Mouse (Mus musculus): ENCODE measurements around the gene Vax1.

The Vax1 gene

GRCm38 (mm10) chr19:59169936-59170765, at the start of gene Vax1:
Gene Vax1, minus strand, starts transcription at chr19:59170056.
- DNase-seq (ENCODE audit: low spot score), result no peak

DNA sequence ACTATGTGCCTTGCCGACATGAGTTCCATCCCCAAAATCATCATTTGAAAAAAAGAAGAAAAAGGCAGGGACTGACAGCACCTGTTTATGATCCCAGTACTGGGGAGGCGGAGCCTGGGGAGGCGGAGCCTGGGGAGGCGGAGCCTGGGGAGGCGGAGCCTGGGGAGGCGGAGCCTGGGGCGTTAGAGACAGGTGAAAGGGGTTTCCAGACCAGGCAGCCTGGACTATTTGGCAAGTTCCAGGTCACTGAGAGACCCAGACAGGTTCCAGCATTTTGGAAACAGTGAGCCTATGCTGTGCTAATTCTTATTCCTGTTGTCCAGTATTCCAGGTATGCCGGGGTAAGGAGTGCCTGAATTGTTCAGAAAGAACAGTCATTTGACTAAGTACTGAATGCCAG, 49.1 kb upstream of the Vax1 start, which contains the start of gene Kcnk18:
Kcnk18 (plus strand) TSS at position 224 of the 400 bp plus-strand sequence.
- no peak for DNase-seq (ENCODE audit: low spot score)

GRCm38 (mm10) chr19:59216891-59217290, 47.0 kb upstream of the Vax1 start:
- DNase-seq (ENCODE audit: low spot score), result no peak

DNA sequence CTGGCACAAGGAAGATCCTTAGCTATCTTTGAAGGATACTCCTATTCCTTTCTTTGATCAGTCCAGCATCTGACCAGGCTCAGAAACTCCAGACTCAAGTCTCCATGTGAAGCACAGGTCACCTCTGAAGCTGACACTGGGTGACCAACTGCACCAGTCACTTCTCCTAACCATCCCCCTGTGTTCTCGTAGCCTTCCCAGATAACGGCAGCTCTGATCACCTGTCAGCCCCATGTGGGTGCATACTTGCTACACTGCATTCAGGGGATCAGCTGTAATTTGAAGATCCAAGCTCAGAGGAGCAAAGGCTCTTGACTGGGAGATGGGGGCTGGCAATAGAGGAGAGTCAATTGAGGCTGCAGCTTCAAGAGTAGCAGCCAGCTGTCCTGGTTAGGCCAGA, 39.1 kb upstream of the Vax1 start:
- no peak for DNase-seq (ENCODE audit: low spot score)

- DNase-seq (ENCODE audit: low spot score), result peak; percentile 55
Observed at GRCm38 (mm10) chr19:59208475-59208874, 38.6 kb upstream of the Vax1 start.

DNA sequence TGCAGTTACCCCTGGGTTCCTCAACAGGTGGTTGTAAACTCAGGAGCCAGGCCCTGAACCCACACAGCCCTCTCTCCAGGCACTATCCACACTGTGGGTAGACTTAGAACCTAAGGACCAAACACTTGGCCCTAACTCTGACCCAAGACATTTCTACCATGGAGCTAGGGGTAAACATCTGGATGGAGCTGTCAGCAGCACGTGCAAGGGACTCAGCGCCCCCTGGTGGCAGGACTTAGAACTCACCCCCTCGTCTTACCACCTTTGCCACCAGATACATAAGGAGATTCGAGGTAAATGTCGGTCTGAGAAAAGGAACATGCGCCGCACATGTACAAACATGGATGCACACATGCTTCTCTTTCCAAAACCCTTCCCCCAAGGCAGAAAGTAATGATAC, 28.3 kb upstream of the Vax1 start:
- peak; percentile 36 for DNase-seq (ENCODE audit: low spot score)

GRCm38 (mm10) chr19:59196111-59196666, 26.3 kb upstream of the Vax1 start:
- DNase-seq (ENCODE audit: low spot score), result no peak

- DNase-seq (ENCODE audit: low spot score), result no peak
Observed at GRCm38 (mm10) chr19:59195181-59195770, 25.4 kb upstream of the Vax1 start.

DNA sequence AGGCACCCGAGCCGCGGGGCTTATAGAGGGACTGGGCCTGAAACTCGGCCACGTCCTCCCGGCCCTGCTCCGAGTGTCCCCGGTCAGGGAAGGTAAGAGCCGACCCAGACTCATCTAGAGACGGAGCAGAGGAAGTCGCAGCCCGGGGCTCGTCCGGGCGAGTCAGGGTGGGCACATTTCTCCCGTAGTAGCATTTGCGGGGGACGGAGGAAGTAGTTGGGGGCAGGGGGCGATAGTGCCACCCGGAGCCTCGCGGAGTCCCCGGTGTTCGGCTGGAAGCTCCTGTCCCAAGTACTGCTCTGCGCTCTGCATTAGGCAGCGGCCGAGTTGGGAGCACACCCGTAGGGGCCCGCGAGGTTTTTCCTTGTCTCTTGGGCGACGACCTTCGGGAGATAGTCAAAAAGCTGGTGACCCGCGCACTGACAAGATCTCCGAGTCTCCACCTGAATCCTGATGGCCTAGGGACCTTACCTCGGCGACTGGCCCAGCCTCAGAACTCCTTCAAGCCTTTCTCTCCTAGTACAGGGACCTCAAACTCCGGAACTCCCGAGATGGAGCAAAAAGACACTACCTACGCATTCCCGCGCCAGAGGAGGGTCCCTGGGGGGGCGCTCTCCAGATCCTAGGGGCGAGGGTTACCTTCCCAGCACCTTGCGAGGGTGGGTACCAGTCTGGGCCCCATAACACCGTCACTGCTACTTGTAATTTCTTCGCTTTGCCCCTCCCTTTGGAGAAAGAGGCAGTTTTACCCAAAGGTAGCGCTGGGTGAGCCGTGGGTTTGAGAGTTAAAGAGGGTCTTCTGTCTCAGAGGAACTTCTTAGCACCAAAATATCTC, 24.3 kb upstream of the Vax1 start:
- no peak for DNase-seq (ENCODE audit: low spot score)

GRCm38 (mm10) chr19:59193456-59193855, 23.6 kb upstream of the Vax1 start:
- no peak for DNase-seq (ENCODE audit: low spot score)

- no peak for DNase-seq (ENCODE audit: low spot score)
Observed at GRCm38 (mm10) chr19:59192491-59192890, 22.6 kb upstream of the Vax1 start.

GRCm38 (mm10) chr19:59191123-59191505, 21.3 kb upstream of the Vax1 start:
- DNase-seq (ENCODE audit: low spot score), result no peak

GRCm38 (mm10) chr19:59190431-59191122, 20.7 kb upstream of the Vax1 start:
- no peak for DNase-seq (ENCODE audit: low spot score)

DNA sequence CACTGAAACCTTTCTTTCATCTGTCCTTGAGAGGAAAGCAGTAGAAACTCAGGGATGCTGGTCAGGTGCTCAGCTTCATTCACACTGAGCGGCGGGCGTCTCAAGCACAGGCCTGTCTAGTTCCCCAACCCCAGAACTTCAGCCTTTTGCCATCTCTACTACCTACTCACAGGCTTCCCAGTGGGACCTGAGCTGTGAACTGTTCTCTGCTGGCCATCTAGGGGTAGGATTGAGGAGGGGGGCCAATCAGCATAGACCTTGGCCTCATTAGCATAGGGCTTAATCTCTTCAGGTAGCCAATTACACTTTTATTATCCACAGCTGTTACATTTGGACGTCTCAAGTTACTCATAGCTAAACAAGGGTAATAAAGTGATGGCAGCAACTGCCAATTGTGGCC, 19.1 kb upstream of the Vax1 start:
- no peak for DNase-seq (ENCODE audit: low spot score)

DNA sequence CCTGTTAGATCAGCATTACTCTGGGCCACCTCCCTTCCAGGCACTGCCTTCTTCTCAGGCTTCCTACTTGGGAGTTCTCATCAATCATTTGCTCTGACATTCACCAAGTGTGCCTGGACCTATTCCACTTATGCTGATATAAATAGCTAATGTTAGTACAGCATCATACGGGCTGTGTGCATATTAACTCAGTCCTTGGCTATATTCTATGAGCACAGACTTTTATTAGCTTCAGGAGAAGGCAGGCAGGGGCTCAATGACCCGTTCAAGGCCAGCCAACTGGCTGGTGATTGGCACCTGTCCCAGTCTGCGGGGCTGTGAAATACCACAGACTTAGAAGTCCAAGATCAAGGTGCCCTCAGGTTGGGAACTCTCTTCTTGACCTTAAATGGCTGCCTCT, 14.1 kb upstream of the Vax1 start:
- DNase-seq (ENCODE audit: low spot score), result no peak

DNA sequence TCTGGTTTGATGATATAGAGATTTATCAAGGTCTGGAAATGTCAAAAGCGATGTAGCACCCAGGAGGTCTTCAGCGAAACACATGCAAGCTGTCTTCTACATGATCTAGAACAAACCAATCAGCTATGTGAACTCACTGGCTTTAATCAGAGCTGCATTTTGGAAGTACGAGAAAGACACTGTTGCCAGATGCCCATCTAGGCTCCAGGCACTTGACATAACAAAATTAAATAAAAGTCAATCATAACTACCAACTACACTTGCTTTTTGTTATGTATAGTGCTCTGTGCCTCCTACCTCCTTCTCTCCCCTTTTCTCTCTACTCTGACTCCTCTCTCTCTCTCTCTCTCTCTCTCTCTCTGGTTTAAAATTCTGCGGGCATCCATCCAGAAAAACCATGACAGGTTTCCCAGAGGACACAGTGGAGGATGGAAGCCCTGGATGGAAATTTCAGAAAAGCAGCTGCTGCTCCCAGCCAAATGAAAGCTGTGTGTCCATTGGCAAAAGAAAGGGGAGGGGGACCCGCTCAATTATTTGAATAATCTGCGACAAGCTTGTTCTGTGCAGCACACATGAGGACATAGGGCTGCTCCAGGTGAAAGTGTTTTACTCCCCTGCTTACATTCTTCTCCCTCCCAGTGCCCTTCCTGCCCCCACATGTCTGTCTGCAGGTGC, 3.6 kb upstream of the Vax1 start:
- DNase-seq (ENCODE audit: low spot score), result no peak

DNA sequence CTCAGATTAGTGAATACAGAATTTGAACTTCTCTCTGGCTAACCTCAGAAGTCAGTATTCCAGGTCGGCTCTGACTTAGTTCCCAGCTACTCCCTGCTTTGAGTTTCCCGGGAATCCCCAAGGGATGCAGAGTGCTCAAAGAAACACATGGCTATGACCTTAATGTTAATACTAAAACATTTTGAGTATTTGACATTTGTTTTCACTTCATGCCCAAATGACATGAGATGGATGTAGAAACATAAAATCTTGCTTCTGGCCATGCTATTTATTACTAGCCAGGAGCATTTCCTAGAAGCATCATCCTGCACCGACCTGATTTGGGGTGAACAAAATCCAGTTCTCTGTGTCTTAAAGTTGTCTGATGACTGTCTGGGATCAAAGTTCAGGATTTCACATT, 2.9 kb upstream of the Vax1 start:
- DNase-seq (ENCODE audit: low spot score), result no peak

DNA sequence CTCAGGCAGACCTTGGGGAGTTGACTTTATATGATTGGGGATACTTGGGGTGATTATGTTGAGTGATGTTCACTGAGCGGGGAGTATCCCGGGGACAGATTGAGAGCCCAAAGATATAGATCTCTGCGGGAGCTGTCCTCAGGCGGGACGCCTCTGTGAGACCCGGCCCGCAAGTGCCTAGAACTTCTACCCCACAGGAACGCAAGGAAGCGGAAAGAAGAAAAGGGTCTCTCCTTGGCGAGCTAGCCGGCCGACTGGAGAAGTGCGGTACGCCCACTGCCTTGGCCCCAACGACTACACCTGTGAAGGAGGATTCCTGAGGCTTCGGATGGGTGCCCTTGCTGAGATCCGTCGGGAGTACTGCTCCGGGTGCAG, 2.0 kb upstream of the Vax1 start:
- DNase-seq (ENCODE audit: low spot score), result no peak

DNA sequence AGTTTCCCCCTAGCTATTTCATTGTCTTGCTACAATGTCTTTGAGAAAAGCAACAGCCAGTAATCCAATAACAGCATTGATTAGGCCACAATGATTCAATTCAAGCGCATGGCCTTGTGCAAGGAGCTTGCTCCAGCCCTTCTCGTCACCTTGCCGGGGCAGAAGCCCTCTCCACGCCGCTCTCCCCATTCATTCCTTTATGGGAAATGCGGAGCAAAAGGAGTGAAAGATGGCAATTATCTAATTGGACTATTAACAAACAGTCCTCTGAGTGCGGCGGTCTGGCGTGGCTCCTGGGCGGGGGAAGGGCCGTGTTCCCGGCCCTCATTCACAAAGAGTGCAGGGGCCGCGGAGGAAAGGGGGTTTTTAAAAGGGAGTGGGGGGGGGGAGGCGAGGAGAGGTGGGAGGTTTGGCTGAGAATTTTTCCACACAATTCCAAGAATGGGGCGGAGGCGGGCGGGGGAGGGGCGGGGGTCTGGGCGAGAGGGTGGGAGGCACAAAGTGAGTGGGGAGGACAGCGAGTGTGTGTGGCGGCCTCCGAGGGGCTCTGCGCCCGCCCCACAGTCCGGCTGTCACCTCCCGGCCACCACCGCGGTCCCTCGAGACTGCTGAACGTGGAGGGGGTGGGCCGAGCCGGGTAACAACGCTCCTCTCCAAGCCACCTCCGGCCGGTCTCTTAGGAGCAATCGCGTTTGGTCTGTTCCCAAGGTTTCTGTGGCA, 1.5 kb upstream of the Vax1 start:
- DNase-seq (ENCODE audit: low spot score), result no peak

- DNase-seq (ENCODE audit: low spot score), result no peak
Observed at GRCm38 (mm10) chr19:59170766-59171095, 875 bp upstream of the Vax1 start.

Data from c-Kit-positive CD71-positive TER-119-positive erythroid progenitor cells, embryonic 14.5 days (primary cell).